Mouse (Mus musculus): ENCODE measurements around the gene Prdx2.

The Prdx2 gene

GRCm38 (mm10) chr8:84995680-84996079 is 26.3 kb downstream of the Prdx2 start:
- in situ Hi-C loops (cut with MboI) = no loop called here

- in situ Hi-C loops (cut with MboI) = no loop called here
Measured at GRCm38 (mm10) chr8:84996978-84997377, 27.6 kb downstream of the Prdx2 start.

GRCm38 (mm10) chr8:84997649-84998295 is 28.4 kb downstream of the Prdx2 start:
- in situ Hi-C loops (cut with MboI) = no loop called here

GRCm38 (mm10) chr8:85007686-85008085 is 38.3 kb downstream of the Prdx2 start:
- in situ Hi-C loops (cut with MboI) = no loop called here

GRCm38 (mm10) chr8:85011242-85011641 is 41.9 kb downstream of the Prdx2 start:
- in situ Hi-C loops (cut with MboI) = no loop called here

GRCm38 (mm10) chr8:85013230-85013840 is 43.9 kb downstream of the Prdx2 start:
- in situ Hi-C loops (cut with MboI) = no loop called here

GRCm38 (mm10) chr8:85014431-85014830 is 45.0 kb downstream of the Prdx2 start, which contains the start of gene Best2:
TSS of gene Best2 (minus strand) at chr8:85014531.
- in situ Hi-C loops (cut with MboI) = no loop called here

GRCm38 (mm10) chr8:85016724-85017123 is 47.3 kb downstream of the Prdx2 start:
- in situ Hi-C loops (cut with MboI) = no loop called here

GRCm38 (mm10) chr8:85017209-85017608 is 47.8 kb downstream of the Prdx2 start:
- in situ Hi-C loops (cut with MboI) = no loop called here

- in situ Hi-C loops (cut with MboI) = no loop called here
Measured at GRCm38 (mm10) chr8:85021514-85022055, 52.2 kb downstream of the Prdx2 start.

- in situ Hi-C loops (cut with MboI) = no loop called here
Measured at GRCm38 (mm10) chr8:85023846-85024245, 54.5 kb downstream of the Prdx2 start.
